Mouse (Mus musculus): ENCODE measurements at regions not wholly inside any gene's neighbourhood (a gene's known extent, or its start where the extent isn't known, plus 50 kb on each side); places are given as distances from the start of the nearest gene placed in this dataset.

DNA sequence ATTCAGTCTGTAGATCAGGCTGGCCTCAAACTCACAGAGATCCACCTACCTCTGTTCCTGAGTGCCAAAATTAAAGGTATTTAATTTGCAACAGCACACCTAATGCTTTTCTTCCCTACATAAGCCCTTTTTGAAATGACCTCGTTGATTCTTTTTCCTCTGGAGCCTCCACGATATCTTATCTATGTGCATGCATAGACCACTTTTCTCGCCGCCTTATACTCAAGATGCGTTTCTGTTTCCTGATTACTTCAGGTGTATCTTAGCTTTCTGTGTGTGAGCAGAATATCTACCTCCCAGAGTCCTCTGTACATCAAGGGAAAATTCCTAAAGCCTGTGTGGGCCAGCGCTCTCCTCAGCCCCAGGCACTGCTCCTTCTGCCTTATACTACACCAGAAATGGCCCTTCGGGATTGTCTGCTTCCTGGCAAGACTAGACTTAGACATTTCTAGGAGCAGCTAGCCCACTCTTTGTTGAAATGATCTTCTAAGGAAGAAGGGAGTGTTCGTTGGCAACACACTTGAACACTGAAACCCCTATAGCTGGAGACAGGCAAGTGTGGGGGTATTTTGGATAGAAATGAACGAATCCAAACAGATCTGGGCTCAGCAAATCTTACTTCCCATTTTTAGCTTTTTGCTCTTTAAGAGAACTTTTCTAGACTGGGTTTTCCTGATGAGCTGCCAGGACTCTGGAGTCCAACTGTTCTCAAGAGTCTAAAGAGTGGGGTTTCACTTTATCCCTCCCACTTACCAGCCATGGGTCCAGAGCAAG lies 54.0 kb upstream of the Rbm15 start:
- DNase-seq (ENCODE audit: low read depth, low spot score), result peak; percentile 59

DNA sequence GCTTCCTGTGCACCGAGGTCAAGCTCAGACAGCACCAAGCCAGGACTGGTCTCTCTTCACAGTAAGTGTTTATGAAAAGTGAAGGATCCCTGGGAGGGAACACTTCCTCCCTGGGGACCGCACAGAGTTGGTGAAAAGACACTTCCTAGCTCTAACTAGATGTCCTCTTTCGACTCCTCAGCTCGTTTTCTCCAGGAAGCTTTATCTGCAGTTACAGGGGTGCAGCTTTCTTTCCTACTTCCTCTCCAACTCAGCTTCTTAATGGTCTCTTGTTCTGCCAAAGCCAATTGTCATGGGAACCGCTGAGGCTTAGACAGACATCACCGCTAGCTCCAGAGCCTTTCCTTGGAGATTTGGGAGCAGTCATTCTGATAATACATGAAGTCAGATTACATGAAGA lies 53.0 kb upstream of the Rbm15 start:
- DNase-seq (ENCODE audit: low read depth, low spot score), result peak; percentile 35

Data from brain, adult 2 months (tissue).